Mouse (Mus musculus) midbrain, postnatal 0 days (tissue): ENCODE measurements around the gene Ccdc186. TPM values are rescaled to one million over a fixed set of nuclear protein-coding genes. Genes with fewer than 3 reads are reported as not detected.
A peak's percentile ranks its signal among the peaks of the same experiment; 100 is the strongest.

Experiments
- ATAC-seq: fragments of 200-750 bp; cut with Nextera tagmentation; 2 replicates; pipeline ENCODE4 v1.8.0; 2017; ENCODE audit warnings: moderate number of reproducible peaks, mild to moderate bottlenecking, moderate TSS enrichment, moderate library complexity; ENCODE audit not compliant: low FRiP score
- DNase-seq: peaks from one replicate; pipeline ENCODE4 v3.0.0-alpha.2; 2015; ENCODE audit warnings: low spot score
- H3K27ac ChIP-seq: fragments of 300-500 bp; sonication (generic); 2 replicates; pipeline ENCODE4 v1.5.1; 2014; ENCODE audit warnings: low read depth, mild to moderate bottlenecking, low read length, mixed read lengths
- H3K27me3 ChIP-seq: fragments of 300-500 bp; sonication (generic); 2 replicates; pipeline ENCODE4 v1.6.1; 2014; ENCODE audit warnings: low read length, control low read depth, mixed read lengths; ENCODE audit not compliant: insufficient read depth
- H3K36me3 ChIP-seq: fragments of 300-500 bp; sonication (generic); 2 replicates; pipeline ENCODE4 v1.6.1; 2014; ENCODE audit warnings: low read length, control low read depth, mixed read lengths; ENCODE audit not compliant: insufficient read depth
- H3K4me1 ChIP-seq: fragments of 300-500 bp; sonication (generic); 2 replicates; pipeline ENCODE4 v1.6.1; 2014; ENCODE audit warnings: mild to moderate bottlenecking, control low read depth, antibody characterized with exemption, low read length, mixed read lengths; ENCODE audit not compliant: insufficient read depth
- H3K4me2 ChIP-seq: fragments of 300-500 bp; sonication (generic); 2 replicates; pipeline ENCODE4 v1.6.1; 2014; ENCODE audit warnings: low read depth, mild to moderate bottlenecking, low read length, mixed read lengths; ENCODE audit not compliant: poor library complexity, severe bottlenecking
- H3K4me3 ChIP-seq: fragments of 300-500 bp; sonication (generic); 2 replicates; pipeline ENCODE4 v1.5.1; 2014; ENCODE audit warnings: low read depth, mild to moderate bottlenecking, low read length, moderate library complexity
- H3K9ac ChIP-seq: fragments of 300-500 bp; sonication (generic); replicated peaks from 2 replicates; pipeline ENCODE4 v1.6.1; 2014; ENCODE audit warnings: mild to moderate bottlenecking, low read length, moderate library complexity, mixed read lengths; ENCODE audit not compliant: poor library complexity, severe bottlenecking
- H3K9me3 ChIP-seq: fragments of 300-500 bp; sonication (generic); 2 replicates; pipeline ENCODE4 v1.6.1; 2016; ENCODE audit warnings: low read length, control low read depth
- CTCF ChIP-seq: IDR thresholded peaks from 2 replicates; pipeline ENCODE4 v1.5.1; 2016; ENCODE audit warnings: antibody characterized with exemption, mild to moderate bottlenecking
- WGBS: fragments of 180-500 bp; shearing (Covaris S2); extraction: QIAGEN DNeasy Blood & Tissue Kit; methylation state at CpG from one replicate; pipeline ENCODE4 v1.1.7; 2014; 5-methylcytosine and 5-hydroxymethylcytosine counted together
- polyA plus RNA-seq: library from polyadenylated mRNA; unstranded; fragments of >200 nt; fragmentation: Nextera tagmentation; extraction: Ambion mirVana; gene quantifications from 2 replicates; pipeline ENCODE4 v1.2.1, GENCODE M21; 2015
- total RNA-seq: library from RNA; depleted of rRNA; stranded (reverse); fragments of >200 nt; gene quantifications from 2 replicates; pipeline ENCODE4 v1.2.3, GENCODE M21; 2014

The Ccdc186 gene
- total and polyA plus RNA-seq, 2 experiments from 2014 or later, result 13.5 to 20.8 TPM

DNA sequence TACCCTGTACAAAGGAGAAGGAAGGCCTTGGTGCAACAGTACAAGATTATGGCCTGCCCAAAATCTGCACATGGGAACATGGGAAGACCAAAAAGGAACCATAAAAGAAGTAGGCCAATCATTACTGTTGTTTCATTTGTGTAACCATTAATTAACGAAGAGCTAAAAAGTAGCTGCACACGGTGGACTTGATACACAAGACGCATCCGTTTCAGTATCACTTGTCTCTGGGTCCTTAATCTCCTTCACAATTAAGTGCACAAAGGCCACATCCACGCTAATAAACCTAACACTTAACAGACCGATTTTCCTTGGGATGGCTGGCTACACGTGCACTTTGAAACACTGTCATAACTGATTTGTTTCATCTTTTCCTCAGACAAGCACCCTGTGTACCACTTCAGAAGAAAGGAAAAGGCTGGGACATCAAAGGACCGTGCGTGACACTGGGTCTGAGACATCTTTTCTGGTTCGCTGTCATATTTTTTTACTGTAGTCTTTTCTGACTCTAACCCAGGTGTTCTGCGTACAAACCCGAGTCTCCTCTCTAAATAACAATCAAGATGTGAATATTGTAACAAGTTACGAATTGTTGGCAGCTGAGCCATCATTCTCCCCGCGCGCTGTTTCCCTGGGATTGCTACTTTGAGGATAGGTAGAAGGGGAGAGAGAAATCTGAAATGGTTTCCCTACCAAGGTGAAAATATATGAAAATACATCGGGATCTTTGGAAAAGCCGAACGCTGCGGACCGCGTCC lies 771 bp downstream of the Ccdc186 start:
- DNase-seq, result peak; percentile 8
- H3K4me2 ChIP-seq, result peak overlapping the region; percentile 70
- H3K9ac ChIP-seq, result peak overlapping the region; percentile 91
- ATAC-seq, result no peak
- WGBS, result 3% methylated on average over 22 of the region's 22 CpGs
- H3K9me3 ChIP-seq, result no peaks in the 10 kb centered on the region
- H3K4me3 ChIP-seq, result peak overlapping the region; percentile 97
- TF ChIP-seq CTCF, result no peak
- no peaks in the 10 kb centered on the region for H3K36me3 ChIP-seq
- H3K27me3 ChIP-seq, result peaks cover 2% of the 10 kb centered on the region; the same call in 1 of the 2 replicates
- peaks cover 12% of the 10 kb centered on the region; the same call in 1 of the 2 replicates for H3K4me1 ChIP-seq
- peak overlapping the region; percentile 87 for H3K27ac ChIP-seq

DNA sequence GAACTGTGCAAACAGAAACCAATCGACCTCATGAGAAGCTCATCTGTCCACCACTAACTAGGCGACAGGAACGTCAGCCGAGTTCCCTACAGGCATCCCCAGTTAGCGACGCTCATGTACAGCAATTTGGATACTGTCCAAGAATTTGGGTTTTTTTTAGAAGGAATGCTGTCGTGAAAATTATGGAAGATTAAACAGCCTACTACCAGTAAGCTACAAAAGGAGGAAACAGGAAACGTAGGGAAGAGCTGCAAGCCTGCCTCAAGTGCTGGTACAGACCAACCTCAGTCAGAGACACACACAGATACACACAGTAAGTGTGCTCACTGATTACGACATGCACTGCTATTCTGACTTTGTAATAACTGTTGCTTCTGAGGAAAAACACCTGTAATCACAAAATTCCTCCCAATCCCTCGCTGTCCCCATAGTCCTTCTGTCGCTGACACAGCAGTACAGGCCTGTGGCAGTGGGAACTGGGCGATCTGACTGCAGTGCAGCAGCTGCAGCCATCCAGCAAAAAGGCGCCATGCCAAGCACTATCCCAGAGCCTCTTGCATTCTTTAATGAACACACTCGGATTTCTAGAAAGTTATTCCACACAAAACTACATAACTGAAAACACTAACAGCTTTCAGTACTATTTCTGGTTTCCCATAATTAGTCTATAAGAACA lies 4.0 kb downstream of the Ccdc186 start:
- H3K9ac ChIP-seq, result no peak overlapping the region
- H3K4me2 ChIP-seq, result peak overlapping the region; percentile 18; the same call in 1 of the 2 replicates
- peaks cover 12% of the 10 kb centered on the region; the same call in 1 of the 2 replicates for H3K4me1 ChIP-seq
- peaks cover 1% of the 10 kb centered on the region for H3K36me3 ChIP-seq
- DNase-seq, result peak; percentile 60
- H3K27me3 ChIP-seq, result no peaks in the 10 kb centered on the region
- 46% methylated on average over 14 of the region's 14 CpGs for WGBS
- no peaks in the 10 kb centered on the region for H3K9me3 ChIP-seq
- ATAC-seq, result no peak
- H3K4me3 ChIP-seq, result no peak overlapping the region
- no peak for TF ChIP-seq CTCF
- H3K27ac ChIP-seq, result no peak overlapping the region

DNA sequence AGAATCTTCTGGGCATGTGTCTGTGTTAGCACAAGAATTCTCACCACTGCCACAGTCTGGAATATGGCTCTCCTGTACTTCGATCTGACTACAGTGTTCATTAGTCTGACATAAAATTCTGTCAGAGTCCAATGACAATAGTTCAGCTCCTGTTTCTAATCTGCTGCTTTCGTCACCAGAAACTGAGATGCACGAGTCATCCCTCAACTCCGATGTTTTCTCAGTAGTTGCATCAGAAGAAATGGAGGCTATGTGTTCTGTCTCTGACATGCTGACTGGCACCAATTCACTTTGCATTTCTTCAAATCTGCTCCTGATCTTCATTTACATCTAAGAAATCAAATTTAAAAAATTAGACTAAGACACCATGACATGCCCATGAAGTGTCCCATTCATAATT lies 8.6 kb downstream of the Ccdc186 start:
- Histone ChIP-seq H3K4me1 (peaks cover 5% of the 10 kb centered on the region; the same call in 1 of the 2 replicates), H3K9me3 (no peaks in the 10 kb centered on the region), H3K4me2 (no peak overlapping the region), H3K4me3 (no peak overlapping the region), H3K27me3 (no peaks in the 10 kb centered on the region), H3K9ac (no peak overlapping the region), H3K27ac (no peak overlapping the region), H3K36me3 (peaks cover 9% of the 10 kb centered on the region)
- ATAC-seq (no peak), DNase-seq (no peak)
- WGBS, result 89% methylated on average over 4 of the region's 4 CpGs
- TF ChIP-seq CTCF, result no peak

DNA sequence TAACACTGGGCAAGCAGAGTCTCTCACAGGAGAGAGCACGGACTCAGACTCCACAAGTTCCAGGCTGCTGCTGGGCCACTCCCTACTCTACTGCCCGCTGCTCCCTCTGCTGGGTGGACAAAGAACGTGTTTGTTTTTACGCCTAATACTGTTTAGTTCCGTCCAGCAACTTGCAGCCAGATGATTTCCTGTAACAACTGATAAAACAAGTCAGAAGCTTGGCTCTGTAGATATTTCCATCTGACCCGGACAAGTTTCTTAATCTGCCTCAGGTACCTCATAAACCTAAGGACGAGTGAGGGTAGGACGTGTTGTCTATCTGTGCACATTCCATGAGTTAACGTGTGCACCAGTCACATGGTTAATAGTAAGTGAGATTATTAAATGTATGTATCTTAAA lies 10.4 kb downstream of the Ccdc186 start:
- Histone ChIP-seq H3K9me3 (no peaks in the 10 kb centered on the region), H3K4me3 (no peak overlapping the region), H3K36me3 (peaks cover 21% of the 10 kb centered on the region), H3K4me1 (no peaks in the 10 kb centered on the region), H3K27ac (no peak overlapping the region), H3K9ac (no peak overlapping the region), H3K4me2 (no peak overlapping the region), H3K27me3 (no peaks in the 10 kb centered on the region)
- DNase-seq, result peak; percentile 47
- TF ChIP-seq CTCF, result peak; percentile 69
- no peak for ATAC-seq
- WGBS, result 49% methylated on average over 9 of the region's 9 CpGs

DNA sequence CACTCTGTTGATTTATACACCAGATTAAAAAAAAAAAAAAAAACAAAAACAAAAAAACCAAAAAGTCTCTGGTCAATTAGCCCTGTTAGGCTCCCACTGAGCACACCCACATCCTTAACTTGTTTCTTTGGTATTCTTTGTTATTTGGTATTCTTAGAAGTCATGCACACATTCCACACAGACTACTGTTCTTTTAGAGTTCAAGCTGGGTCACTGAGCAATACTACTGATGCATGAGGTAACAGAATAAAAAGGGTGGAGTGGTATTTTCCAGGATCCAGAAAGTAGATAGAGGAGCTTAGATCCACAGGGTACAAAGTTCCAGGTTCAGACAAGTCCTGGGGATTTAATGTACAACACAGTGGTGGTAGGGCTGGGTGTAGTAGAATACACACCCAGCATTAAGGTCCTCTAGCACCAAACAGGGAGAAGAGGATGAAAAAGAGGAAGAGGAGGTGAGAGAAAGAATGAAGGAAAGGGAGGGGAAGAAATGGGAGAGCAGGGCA lies 11.3 kb downstream of the Ccdc186 start:
- ATAC-seq (no peak), DNase-seq (no peak)
- H3K27me3 ChIP-seq, result no peaks in the 10 kb centered on the region
- H3K9ac ChIP-seq, result no peak overlapping the region
- no peak for TF ChIP-seq CTCF
- no peaks in the 10 kb centered on the region for H3K4me1 ChIP-seq
- peaks cover 21% of the 10 kb centered on the region for H3K36me3 ChIP-seq
- no peak overlapping the region for H3K4me3 ChIP-seq
- no peaks in the 10 kb centered on the region for H3K9me3 ChIP-seq
- no peak overlapping the region for H3K27ac ChIP-seq
- H3K4me2 ChIP-seq, result no peak overlapping the region

DNA sequence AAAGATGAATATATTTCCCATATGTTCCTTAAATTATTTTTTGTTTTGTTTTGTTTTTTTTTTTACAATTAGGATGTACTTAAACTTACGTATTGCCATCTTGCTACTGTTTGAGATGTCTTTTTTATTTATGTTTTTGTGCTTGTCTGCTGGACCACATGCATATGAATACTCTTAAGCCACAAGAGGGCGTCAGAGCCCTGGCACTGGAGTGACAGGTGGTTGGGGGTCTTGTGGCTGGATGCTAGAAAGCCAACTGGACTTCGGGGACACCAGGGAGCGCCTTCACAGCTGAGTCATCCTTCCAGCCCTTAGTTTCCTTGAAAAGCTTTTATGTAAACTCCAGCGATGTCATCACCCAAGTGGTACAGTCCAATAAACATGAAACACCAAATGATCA lies 13.2 kb downstream of the Ccdc186 start:
- 54% methylated on average over 5 of the region's 5 CpGs for WGBS
- DNase-seq, result peak; percentile 78
- H3K4me1 ChIP-seq, result no peaks in the 10 kb centered on the region

More for the DNA sequence above, 13.2 kb downstream of the Ccdc186 start:
- no peak for ATAC-seq
- H3K27me3 ChIP-seq, result no peaks in the 10 kb centered on the region
- H3K36me3 ChIP-seq, result peaks cover 22% of the 10 kb centered on the region
- no peak overlapping the region for H3K4me3 ChIP-seq
- H3K27ac ChIP-seq, result no peak overlapping the region
- H3K4me2 ChIP-seq, result no peak overlapping the region
- no peak overlapping the region for H3K9ac ChIP-seq
- no peaks in the 10 kb centered on the region for H3K9me3 ChIP-seq
- peak; percentile 73 for TF ChIP-seq CTCF
